Mouse (Mus musculus) 3T3-L1 (cell line): Measurements from ENCODE around the gene Gm21954.

Experiments used
- DNase-seq: peaks from one replicate; pipeline ENCODE4 v3.0.0-alpha.2; 2015; ENCODE audit warnings: low read depth, low spot score

The Gm21954 gene

GRCm38 (mm10) chr3:55462904-55463668, 8.9 kb downstream of the Gm21954 start:
- DNase-seq: no peak

GRCm38 (mm10) chr3:55461685-55462655, 10.0 kb downstream of the Gm21954 start:
- DNase-seq: peak; percentile 92

- DNase-seq: peak; percentile 8
Observed at GRCm38 (mm10) chr3:55461092-55461491, 10.9 kb downstream of the Gm21954 start.

DNA sequence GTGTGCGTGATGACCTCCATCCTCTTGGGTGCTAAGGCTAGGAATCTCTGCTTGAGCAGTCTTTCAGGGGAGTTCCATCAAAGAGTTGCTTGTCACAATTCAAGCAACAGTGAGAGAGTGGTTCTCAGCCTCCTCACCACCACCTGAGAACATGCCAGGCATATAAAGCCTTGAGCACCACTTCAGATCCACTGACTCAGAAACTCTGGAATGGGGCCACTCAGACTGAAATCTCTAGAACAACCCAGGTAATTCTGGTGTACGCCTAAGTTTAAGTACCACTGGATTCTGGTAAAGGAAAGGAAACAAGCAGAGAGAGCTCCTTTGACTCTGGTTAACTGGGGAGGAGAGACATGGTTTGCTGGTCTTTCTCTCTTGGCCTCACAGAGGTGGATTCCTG, 19.5 kb downstream of the Gm21954 start:
- no peak for DNase-seq

GRCm38 (mm10) chr3:55451877-55452276, 20.1 kb downstream of the Gm21954 start:
- peak; percentile 54 for DNase-seq

DNA sequence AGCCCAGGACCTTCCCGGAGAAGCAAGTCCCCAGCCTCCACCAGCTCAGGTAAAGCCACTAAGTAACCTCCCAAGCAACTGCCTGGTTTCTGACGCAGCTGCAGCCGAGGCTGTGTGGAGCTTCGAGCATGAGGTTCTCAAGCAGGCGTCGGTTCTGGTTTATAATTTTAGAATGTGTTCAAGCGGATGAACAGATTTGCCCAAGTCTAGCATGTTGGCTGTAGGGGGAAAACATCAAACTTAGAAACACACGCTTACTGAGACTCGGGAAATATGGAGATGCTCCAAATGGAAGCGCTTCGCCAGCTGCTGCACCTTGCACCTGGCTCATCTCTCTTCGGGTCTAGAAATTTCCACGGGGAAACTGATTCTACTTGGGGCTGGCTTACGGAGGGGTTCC, 21.0 kb downstream of the Gm21954 start:
- no peak for DNase-seq

DNA sequence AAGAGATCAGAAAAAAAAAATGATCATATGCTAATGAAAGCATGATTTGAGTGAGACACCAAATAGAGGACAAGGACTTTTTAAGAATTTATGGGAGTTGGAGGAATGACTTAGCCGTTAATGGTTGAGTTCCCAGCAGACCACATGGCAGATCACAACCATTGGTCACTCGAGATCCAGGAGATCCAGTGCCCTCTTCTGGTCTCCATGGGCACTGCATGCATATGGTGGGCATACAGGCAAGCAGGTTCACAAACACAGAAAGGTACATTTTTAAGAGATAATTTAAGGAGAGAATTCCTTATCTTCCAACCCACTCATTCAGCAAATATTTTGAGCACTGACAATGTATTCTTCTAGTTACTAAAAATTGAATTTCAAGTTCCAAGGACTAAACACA, 22.9 kb downstream of the Gm21954 start:
- DNase-seq: no peak

DNA sequence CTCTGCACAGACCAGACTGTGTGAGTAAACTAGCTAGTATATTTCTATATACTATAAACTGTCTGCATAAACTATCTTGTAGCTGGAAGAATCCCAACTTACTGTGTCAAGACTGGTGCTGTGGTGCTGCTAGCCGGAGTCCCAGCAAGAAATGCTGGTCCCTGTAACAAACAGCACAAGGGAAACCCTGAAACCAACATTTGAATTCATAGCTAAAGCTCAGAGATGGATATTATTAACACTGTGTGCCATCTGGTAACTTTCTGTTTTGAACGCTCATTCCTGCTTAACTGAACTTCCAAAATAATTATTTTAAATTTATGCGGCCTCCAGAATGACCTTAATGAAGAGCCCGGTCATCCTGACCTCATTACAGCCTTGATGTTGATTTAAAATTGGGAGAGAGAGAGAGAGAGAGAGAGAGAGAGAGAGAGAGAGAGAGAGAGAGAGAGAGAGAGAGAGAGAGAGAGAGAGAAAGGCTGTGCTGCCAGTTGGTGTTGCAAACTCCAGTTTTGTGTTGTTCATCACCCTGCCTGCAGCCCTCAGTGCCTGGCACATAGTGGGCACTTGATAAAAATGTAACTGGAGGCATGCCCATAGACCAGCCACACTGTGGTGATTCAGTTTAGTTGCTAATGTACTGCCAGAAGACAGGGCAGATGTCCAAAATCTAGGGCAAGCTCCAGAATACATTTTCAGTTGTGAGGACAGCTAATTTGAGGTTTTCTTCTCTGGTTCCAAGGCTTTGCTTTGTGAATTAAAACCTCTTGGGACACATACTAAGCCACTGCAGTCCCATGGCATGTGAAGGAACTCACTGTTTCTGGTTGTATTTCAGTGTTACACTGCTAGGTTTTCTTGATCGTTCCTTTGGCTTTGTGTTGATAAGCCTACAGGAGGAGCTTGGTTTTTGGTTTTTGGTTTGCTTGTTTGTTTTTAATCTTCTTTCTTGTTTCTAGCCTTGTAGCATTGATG, 24.2 kb downstream of the Gm21954 start:
- DNase-seq: peak; percentile 87

DNA sequence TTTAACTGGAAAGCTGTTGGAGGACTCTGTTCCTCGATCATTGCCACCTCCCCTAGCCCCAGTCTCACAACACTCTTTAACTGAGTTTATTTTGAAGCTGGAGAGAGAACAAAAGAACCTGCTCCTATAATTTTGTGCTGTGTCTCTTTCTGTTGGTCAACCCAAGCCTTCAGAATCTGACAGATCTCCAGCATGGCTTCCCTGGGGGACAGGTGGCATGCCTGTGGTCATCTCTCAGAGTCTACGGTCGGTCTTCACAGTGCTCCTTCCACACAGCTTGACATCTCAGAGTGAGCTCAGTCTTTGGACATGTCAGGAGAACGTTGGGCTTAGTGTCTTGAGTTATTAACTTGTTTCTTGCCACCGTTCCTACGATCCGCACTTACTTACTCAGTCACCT, 25.3 kb downstream of the Gm21954 start:
- no peak for DNase-seq

GRCm38 (mm10) chr3:55443725-55444124, 28.3 kb downstream of the Gm21954 start:
- DNase-seq: no peak

GRCm38 (mm10) chr3:55443271-55443670, 28.7 kb downstream of the Gm21954 start:
- no peak for DNase-seq

GRCm38 (mm10) chr3:55442012-55442645, 29.9 kb downstream of the Gm21954 start:
- no peak for DNase-seq

DNA sequence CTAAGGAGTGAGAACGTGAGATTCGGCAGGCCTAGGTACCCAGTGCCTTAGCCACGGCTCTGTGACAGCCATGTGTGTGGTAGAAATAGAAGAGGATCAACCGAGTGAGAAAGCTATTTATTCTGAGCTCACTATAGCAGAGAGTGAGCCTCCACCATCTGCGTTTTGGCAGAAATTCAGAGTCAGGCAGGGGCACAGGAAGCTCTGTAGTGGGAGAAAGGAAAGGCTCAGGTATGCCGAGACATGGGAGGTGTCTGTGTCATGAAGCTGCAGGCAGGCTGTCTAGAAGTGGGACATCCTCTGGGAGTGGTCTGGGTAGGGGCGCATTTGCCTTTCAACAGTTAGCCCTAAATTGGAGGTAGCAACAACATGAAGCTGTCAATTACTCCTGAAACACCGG, 31.7 kb downstream of the Gm21954 start:
- DNase-seq: no peak

- no peak for DNase-seq
Observed at GRCm38 (mm10) chr3:55438824-55439446, 33.1 kb downstream of the Gm21954 start.

DNA sequence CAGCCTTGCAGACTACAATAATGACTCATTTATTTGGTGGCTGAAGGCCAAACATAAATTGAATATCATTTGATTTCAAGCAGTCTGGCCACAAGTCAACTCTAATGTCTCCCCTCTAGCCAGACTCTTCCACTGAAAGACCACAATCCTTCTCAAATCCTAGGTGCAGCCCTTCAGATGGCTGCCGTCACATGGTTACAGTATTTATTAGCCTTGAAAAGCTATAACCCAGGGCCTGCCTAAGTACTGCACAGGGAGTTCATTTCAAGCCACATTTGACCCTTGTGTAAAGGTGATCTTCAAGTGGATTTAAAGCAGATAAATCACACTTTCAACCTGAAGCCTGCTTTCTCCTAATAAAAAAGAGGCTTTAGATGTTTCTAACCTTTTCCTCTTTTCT, 37.7 kb downstream of the Gm21954 start:
- DNase-seq: peak; percentile 29

DNA sequence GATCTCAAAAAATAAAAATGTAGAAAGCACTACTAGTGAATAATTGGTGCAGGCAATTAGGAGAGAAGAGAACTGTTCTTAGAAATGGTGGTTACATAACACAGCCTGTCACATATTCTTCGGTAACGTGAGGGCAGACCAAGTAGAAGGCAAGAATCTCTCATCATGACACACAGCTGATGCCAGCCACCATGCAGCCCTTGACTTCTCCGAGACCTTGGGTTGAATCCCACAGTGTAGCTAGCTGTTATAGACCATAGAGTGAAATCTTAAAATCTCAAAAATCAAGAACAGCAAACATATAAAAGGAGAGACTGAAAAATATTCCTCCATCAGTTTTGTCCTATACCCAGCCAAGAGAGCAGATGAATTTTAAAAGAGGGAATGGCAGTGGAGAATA, 40.8 kb downstream of the Gm21954 start:
- DNase-seq: no peak

DNA sequence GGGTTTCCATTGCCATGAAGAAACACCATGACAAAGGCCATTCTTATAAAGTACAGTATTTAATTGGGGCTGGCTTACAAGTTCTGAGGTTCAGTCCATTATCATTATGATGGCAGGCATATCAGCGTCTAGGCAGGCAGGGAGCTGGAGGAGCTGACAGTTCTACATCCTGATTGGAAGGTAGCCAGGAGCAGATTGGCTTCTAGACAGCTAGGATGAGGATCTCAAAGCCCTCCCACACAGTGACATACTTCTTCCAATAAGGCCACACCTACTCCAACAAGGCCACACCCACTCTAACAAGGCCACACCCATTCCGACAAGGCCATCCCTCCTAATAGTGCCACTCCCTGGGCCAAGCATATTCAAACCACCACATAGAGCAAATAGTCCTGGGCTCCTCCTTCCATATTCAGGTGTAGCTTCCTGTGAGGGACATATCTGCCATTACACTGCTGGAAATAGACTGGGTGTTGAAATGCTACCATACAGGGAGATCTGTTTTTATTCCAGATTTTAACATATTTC, 41.9 kb downstream of the Gm21954 start:
- no peak for DNase-seq

DNA sequence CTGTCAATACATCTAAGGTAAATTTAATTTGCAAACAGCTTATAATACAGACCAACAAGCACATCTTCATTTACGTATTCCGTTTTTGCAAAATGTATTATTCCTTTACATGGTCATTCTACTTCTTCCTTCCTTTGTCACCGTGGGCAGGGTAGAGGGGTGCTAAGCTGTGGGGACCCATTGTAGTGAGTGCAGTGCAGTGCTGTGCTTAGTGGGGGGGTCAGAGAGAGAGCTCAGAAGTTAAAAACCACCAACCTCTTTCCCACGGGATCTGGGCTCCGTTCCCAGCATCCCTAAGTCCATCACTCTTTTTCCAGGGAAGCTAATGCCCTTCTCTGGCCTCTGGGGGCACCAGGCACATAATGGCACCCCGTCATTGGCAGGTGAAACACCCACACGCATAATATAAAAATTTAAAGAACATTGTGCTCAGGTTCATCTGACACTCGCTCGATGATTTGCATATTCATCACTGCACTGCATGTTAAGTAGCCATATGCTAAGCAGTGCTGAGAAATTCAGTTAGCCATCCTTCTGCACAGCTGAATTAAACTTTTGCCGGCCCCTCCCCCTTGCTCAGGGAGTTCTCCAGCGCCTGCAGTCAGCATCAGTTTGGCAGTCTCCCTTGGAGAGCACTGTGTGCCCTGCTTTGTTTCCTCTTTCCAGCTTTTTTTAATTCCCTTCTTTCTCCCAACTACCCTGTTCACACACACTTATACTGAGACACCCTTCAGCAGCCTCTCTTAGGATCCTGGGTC, 48.2 kb downstream of the Gm21954 start:
- DNase-seq: no peak

GRCm38 (mm10) chr3:55420436-55421083, 51.5 kb downstream of the Gm21954 start:
- no peak for DNase-seq
